9 mouse cellular contexts compared by ENCODE assay signal in genomic region chr4:62697469-62697868, GRCm38 (mm10).
A peak's percentile ranks its signal among the peaks of the same experiment; 100 is the strongest.
DNase-seq lines count a peak whose midpoint lies in the region; ATAC-seq lines count a peak whose summit lies in the region.
"Had no signal": no experiment of that assay in that cellular context is flagged by ENCODE, and none has a peak within 500 bp of the region (broad histone marks: within the 10 kb centered on the region; RNA-seq: fewer than 3 reads in every experiment).

No protein-coding gene starts in this region.

- no peak overlapping the region for H3K9ac ChIP-seq in hindbrain, embryonic 13.5 days
- H3K9ac ChIP-seq: midbrain, embryonic 12.5 days had no signal

- peaks cover 45% of the 10 kb centered on the region for H3K36me3 ChIP-seq in hindbrain, embryonic 13.5 days

- 31% methylated on average over 2 of the region's 2 CpGs for WGBS in hindbrain, embryonic 13.5 days

- peaks cover 72% of the 10 kb centered on the region for H3K4me1 ChIP-seq in hindbrain, embryonic 13.5 days (replicated peaks)

- ATAC-seq in hindbrain, embryonic 13.5 days (ENCODE audit: low FRiP score) = peak; percentile 25

- peak overlapping the region; percentile 45 for H3K27ac ChIP-seq in hindbrain, embryonic 13.5 days
- H3K27ac ChIP-seq: midbrain, embryonic 12.5 days had no signal

- H3K27me3 ChIP-seq in hindbrain, embryonic 13.5 days = no peaks in the 10 kb centered on the region
- H3K27me3 ChIP-seq: midbrain, embryonic 12.5 days had no signal

- peak; percentile 68 for DNase-seq in R1 (ENCODE audit: low read depth, low spot score)
- peak; percentile 74 for DNase-seq in cerebellum, adult 8-10 months
- DNase-seq in frontal cortex, postnatal 25 days (ENCODE audit: low spot score in 2 of 2) = peak; percentile 83 to 88
- peak; percentile 81 to 88 for DNase-seq in layer of hippocampus, postnatal 14 days (ENCODE audit: low spot score in 2 of 2)
- peak; percentile 90 for DNase-seq in lung, postnatal 25 days (ENCODE audit: low spot score)
- DNase-seq in right cerebral cortex, postnatal 10 days (ENCODE audit: low spot score in 2 of 2) = peak; percentile 87 to 91
- DNase-seq in urinary bladder, postnatal 25 days (ENCODE audit: low spot score) = peak; percentile 75

- no peaks in the 10 kb centered on the region for H3K9me3 ChIP-seq in hindbrain, embryonic 13.5 days
- H3K9me3 ChIP-seq: midbrain, embryonic 12.5 days had no signal

- H3K4me2 ChIP-seq in hindbrain, embryonic 13.5 days = no peak overlapping the region
- H3K4me2 ChIP-seq: midbrain, embryonic 12.5 days had no signal

- H3K4me3 ChIP-seq in hindbrain, embryonic 13.5 days = no peak overlapping the region
- H3K4me3 ChIP-seq: midbrain, embryonic 12.5 days had no signal
